27 mouse cellular contexts compared by ENCODE assay signal in the genomic region with DNA sequence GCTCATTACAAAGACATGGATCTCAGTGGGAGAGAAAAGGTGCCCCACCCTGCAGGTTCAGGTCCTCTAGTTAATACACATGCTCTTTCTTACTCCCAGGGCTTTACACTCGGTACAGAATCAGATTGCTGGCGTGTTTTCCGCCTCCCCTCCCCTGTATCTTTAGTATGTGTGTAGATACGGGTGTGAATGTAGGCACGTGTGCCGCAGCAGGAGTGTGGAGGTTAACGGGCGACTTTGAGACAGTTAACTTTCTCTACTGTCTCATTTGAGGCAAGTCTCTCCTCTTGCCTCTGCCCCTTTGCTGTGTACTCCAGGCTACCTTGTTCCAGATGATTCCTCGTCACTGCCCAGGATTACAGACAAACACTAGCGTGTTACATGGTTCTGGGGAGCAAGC.
"Had no signal": no experiment of that assay in that cellular context is flagged by ENCODE, and none has a peak within 500 bp of the region (broad histone marks: within the 10 kb centered on the region; RNA-seq: fewer than 3 reads in every experiment).

No protein-coding gene starts in this region.

- H3K27ac ChIP-seq: embryonic facial prominence, embryonic 10.5 days; embryonic facial prominence, embryonic 12.5 days; embryonic facial prominence, embryonic 13.5 days; embryonic facial prominence, embryonic 15.5 days; forebrain, embryonic 10.5 days; forebrain, embryonic 12.5 days; forebrain, embryonic 13.5 days; forebrain, embryonic 15.5 days; gastrocnemius, adult 2 months; heart, adult 2 months had no signal

- H3K27me3 ChIP-seq: embryonic facial prominence, embryonic 13.5 days; embryonic facial prominence, embryonic 15.5 days; forebrain, embryonic 12.5 days; forebrain, embryonic 13.5 days; forebrain, embryonic 15.5 days had no signal

- H3K4me2 ChIP-seq: embryonic facial prominence, embryonic 12.5 days; embryonic facial prominence, embryonic 13.5 days; embryonic facial prominence, embryonic 15.5 days; forebrain, embryonic 12.5 days; forebrain, embryonic 13.5 days; forebrain, embryonic 15.5 days had no signal

- H3K4me1 ChIP-seq: embryonic facial prominence, embryonic 12.5 days; embryonic facial prominence, embryonic 13.5 days; embryonic facial prominence, embryonic 15.5 days had no signal

- H3K9ac ChIP-seq: embryonic facial prominence, embryonic 12.5 days; embryonic facial prominence, embryonic 13.5 days; embryonic facial prominence, embryonic 15.5 days; forebrain, embryonic 12.5 days; forebrain, embryonic 13.5 days; forebrain, embryonic 15.5 days; forebrain, postnatal 0 days had no signal

- H3K36me3 ChIP-seq: embryonic facial prominence, embryonic 10.5 days; embryonic facial prominence, embryonic 12.5 days; embryonic facial prominence, embryonic 13.5 days; embryonic facial prominence, embryonic 15.5 days; forebrain, embryonic 10.5 days; forebrain, embryonic 12.5 days; forebrain, embryonic 15.5 days had no signal

- H3K4me3 ChIP-seq: embryonic facial prominence, embryonic 10.5 days; embryonic facial prominence, embryonic 12.5 days; embryonic facial prominence, embryonic 13.5 days; embryonic facial prominence, embryonic 15.5 days; erythroblast, embryonic 14.5 days; forebrain, embryonic 10.5 days; forebrain, embryonic 12.5 days; forebrain, embryonic 13.5 days; forebrain, embryonic 15.5 days; gastrocnemius, adult 2 months; heart, adult 2 months had no signal

- DNase-seq: cerebellum, adult 9-10 months; cerebellum, adult 9-11 months; cerebellum, postnatal 10 days; cerebellum, postnatal 14 days; cerebellum, postnatal 25 days; cerebellum, postnatal 36 days; embryo, embryonic 11 days; forebrain, postnatal 0 days; gastrocnemius, adult 2 months; gastrocnemius, postnatal 10 days; gastrocnemius, postnatal 14 days; gastrocnemius, postnatal 25 days; gastrocnemius, postnatal 36 days; heart, adult 11 months; heart, adult 18-20 months; heart, adult 2 months had no signal

- ATAC-seq: forebrain, embryonic 13.5 days; forebrain, embryonic 14.5 days; forebrain, embryonic 15.5 days; forebrain, embryonic 16.5 days; forebrain, postnatal 0 days had no signal

- H3K9me3 ChIP-seq: embryonic facial prominence, embryonic 10.5 days; embryonic facial prominence, embryonic 12.5 days; embryonic facial prominence, embryonic 13.5 days; embryonic facial prominence, embryonic 15.5 days; forebrain, embryonic 10.5 days; forebrain, embryonic 12.5 days; forebrain, embryonic 13.5 days; forebrain, embryonic 15.5 days had no signal
